Mouse (Mus musculus) fibroblast of lung, adult 2 months (primary cell): Measurements from ENCODE around the gene Dock6.
"Not testable (repeated sequence)": the region's sequence is repeated elsewhere in the genome, so short reads cannot be mapped to it uniquely, and the experiment has no call there.

ENCODE experiments used
- DNase-seq: peaks from one replicate; pipeline ENCODE4 v3.0.0-alpha.2; 2011; ENCODE audit warnings: low read depth

Gene Dock6

DNA sequence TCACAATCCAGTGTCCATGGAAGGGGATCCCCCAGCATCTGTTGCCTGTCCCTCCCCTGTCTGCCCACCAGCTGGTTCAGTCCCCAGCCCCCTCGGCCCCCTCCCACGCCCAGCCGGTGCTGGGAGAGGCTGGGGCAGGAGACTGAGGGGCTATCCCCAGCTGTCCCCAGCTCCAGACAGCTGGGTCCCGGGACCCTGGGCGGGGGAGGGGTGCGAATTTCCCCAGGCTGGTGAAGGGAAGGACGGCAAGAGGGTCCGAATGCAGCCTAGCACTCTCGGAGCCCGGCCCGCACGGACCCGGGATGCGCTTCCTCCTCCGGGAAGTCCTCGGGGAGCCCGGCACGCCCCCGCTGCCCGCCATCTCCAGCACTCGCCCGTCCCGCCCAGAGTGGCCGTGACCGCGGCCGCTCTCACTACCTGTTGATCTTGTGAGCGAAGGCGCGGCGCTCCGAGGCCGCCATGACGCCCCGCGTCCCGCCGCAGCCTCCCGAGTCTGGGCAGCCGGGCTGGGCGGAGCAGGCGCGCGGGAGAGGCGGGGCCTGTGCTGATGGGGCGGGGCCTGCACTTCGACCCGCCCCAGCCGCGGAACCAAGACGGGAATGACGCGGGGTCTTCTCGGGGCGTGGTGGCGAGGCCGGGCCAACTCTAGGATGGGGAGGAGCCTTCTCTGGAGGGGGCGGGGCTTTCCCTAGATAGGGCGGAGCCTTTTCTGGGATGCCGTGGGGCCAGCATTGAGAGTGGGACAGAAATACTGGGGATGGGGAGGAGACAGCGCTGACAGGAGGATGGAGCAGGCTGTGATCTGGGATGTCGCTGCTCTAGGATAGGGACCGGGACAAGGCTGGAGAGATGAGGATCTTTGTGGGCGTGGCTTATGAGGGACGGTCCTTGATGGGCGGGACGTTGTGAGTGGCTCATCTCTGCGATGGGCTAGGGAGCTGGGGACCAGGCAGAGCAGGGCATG lies at the start of gene Dock6:
Gene Dock6 (minus strand): TSS at position 508 of the 964 bp plus-strand sequence.
- DNase-seq = no peak

DNA sequence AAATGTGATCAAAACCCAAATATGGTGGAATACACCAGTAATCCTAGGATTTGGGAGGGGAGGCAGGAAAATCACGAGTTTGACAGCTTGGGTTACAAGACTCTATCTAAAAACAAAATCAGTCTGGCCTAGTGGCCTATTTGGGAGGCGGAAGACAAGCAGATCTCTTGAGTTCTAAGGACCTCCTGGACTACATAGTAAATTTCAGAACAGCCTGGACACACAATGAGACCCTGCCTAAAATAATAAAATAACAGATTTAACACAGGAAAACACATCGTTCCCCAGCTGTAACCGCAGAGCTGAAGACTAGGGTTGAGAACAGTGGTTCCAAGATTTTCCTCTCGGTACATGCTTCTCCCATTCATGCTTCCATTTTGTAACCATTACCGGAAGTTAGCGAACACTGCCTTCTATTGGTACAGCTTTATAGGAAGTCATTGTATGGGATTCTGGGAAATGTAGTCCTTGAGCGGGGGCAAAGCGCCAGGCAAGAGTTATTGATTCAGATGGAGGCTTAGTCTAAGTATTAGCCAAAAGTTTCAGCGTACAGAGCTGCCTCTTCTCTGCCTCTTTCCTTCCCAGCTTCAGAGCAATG lies 48.9 kb upstream of the Dock6 start:
- DNase-seq = peak; percentile 57

DNA sequence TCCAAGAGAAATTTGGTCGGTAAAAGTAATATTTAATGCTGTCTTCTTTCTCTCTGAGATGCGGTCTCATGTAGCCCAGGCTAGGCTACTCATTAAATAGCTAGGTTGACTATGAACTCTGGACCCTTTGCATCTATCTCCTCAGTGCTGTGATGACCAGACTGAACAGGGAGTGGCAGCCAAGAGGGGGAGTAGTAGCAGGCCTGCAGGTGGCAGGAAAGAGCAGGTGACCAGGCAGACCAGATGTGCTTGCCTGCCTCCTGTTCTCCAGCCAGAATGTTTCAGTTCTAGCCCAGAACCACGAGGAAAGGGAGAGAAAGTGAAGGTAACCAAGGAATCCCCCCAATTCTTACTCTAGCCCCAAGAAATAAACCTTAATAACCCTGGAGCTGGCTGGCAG lies 36.8 kb upstream of the Dock6 start:
- no peak for DNase-seq

DNA sequence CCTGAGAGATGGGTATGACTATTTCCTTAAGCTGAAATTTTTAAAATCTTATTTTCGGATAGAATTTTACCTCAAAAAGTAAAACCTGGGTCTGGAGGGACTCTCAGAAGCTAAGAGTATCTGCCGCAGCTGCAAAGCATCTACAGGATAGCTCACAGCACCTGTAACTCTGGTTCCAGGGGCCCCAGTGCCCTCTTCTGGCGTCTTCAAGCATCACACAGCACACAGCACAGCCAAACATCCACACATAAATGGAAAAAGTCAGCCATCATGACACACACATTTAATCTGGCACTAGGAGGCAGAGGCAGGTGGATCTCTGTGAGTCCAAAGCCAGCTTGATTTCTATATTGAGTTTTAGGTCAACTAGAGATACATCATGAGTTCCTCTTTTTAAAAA lies 24.2 kb upstream of the Dock6 start:
- no peak for DNase-seq

DNA sequence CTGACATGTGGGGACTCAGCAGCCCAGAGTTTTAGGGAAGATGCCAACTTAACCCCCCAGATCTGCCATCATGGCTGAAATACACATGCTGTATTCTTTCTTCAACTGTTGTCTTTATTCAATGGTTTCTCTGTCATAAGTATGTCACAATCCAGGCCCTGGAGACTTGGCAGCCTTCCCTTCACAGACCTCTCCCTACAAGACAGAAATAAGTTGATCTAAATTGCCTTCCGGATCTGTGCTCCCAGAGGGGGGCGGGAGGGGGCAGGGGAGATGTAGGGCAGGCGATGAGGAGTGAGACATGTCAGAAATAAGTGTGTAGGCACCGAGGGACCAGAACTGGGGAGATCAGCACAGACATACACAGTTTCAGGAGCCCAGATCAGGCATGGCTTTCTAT lies 19.8 kb upstream of the Dock6 start:
- no peak for DNase-seq

DNA sequence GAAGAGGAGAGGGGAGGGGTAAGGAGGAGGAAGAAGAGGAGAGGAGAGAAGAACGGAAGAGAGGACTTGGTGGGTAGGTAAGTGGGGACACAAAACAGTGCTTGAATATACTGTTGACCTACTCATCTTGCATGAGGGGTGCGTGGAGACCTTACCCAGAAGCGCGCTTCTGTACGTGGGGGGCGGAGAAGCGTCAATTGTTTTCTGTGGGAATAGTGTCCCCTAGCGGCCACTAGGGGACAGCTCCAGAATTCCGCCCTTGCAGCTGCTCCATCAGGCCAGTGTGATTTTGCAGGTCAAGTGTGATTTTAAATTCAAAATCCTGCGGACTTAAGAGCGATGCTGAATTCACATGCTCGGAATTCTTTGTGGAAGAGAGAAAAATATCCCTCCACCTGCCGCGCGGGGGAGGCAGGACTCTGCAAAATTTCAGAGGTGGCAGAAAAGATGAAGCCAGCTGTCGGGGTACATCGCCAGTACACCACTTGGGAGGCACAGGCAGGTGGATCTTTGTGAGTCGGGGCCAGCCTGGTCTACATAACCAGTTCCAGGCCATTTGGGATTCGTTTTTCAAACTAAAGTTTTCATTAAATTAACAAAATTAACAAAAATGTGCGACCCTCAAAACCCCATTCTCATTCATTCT lies 18.6 kb upstream of the Dock6 start:
- DNase-seq = no peak

DNA sequence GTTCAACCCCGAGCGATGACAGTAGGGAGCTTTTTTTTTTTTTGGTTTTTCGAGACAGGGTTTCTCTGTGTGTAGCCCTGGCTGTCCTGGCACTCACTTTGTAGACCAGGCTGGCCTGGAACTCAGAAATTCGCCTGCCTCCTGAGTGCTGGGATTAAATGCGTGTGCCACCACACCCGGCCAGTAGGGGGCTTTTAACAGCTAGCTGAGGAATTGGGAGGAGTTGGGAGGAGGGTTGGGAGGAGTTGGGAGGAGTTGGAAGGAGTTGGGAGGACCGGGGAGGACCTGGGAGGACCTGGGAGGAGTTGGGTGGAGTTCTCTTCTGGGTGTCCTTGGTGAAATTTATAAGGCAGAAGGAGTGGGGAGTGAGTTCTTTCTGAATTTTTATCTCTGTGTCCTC lies 16.9 kb upstream of the Dock6 start:
- DNase-seq = not testable (repeated sequence)

DNA sequence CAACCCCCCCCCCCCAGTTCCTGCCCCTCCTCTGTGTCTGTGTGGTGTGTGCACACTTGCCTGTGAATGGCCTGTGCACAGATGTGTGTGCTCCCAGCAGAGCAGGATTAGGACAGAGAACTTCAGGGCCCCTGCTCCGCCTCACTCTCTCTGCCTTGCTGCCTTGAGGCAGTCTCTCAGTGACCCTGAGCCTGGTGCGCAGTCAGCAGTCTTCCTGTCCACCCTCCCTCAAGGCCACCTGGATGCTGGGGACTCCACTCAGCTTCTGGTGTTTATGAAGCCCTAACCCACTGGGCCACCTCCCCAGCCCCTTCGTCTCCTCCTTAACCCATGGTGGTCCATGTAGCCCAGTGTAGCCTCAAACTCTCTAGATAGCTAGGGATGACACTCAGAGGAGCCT lies 15.3 kb upstream of the Dock6 start:
- DNase-seq = no peak

DNA sequence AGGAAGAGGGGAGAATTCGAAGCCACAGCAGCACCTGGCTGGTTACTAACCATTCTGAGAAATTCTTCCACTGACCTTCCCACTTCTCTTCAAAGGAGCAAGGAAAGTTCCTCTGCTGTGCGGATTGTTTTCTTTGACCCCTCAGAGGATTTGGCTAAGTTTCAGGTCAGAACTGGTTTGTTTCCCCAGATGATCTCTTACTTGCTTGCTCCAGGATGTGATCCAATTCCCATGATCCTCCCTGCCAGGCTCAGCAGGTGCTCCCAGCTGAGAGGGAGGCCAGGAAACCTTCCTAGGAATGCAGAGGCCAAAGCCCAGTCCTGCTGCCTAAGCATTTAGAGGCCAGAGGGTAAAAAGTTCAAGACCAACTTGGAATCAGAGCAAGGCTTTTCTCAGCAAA lies 14.2 kb upstream of the Dock6 start:
- peak; percentile 56 for DNase-seq

DNA sequence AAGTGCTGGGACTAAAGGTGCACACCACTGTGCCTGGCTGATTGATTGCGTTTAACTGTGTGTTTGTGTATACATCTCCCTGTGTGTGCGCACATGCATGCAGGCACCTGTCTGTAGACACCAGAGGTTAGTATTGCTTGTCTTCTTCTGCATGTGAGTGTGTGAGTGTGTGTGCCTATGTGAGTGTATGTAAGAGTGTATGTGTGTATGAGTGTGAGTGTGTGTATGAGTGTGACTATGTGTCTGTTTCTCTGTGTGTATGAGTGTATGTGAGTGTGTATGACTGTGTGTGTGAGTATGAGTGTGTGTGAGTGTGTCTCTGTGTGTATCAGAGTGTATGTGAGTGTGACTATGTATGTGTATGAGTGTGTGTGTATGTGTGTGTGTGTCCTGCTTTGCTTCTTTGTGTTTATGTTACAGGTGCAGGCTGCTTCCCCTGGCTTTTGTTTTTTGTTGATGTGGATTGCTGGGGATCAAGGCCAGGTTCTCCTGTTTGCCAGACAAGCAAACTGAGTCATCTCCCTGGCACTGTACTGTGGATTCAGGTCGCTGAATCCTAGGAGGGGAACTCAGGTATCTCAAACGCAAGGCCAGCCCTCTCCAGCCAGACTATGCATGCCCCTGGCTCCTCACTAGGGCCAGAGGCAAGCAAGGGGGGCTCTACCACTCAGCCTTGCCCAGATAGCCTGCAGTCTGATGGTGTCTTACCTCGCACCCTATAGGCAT lies 13.4 kb upstream of the Dock6 start:
- DNase-seq = no peak

DNA sequence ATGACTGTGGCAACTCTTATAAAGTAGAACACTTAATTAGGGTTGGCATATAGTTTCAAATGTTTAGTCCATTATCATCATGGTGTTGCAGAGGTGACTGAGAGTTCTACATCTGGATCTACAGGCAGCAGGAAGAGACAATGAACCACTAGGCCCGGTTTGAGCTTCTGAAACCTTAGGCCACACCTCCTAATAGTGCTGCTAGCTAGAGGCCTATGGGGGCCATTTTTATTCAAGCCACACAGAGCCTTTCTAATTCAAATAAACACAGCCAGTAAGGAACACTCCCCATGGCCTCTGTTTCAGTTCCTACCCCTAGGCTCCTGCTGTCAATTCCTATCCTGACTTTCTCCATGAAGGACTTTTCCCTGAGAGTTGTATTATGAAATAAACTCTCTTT lies 9.7 kb upstream of the Dock6 start:
- DNase-seq = no peak

DNA sequence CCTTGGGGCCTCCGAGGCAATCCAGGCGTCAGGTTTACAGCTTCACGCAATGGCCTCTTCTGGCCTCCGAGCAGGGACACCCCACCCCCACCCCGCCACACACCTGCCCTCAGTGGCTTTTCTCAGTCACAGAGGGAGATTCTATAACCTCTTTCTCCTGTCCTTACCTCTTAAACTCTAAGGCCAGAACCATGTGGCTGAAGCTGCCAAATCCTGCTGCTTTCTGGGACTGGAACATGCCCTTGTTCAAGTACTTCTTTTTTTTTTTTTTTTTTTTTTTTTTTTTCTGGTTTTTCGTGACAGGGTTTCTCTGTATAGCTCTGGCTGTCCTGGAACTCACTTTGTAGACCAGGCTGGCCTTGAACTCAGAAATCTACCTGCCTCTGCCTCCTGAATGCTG lies 7.9 kb upstream of the Dock6 start:
- DNase-seq = not testable (repeated sequence)

DNA sequence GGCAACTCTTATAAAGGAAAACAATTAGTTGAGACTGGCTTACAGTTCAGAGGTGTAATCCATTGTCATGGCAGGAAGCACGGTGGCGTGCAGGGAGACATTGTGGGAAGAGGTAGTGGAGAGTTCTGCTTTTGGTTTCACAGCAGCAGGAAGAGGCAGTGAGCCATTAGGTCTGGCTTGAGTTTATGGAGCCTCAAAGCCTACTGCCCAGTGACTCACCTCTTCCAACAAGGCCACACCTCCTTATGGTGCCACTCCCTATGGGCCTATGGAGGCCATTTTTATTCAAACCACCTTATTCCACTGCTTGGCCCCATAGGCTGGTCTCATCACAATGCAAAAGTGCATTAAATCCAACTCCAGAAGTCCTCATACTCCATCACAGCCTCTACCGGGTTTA lies 7.2 kb upstream of the Dock6 start:
- DNase-seq = no peak

DNA sequence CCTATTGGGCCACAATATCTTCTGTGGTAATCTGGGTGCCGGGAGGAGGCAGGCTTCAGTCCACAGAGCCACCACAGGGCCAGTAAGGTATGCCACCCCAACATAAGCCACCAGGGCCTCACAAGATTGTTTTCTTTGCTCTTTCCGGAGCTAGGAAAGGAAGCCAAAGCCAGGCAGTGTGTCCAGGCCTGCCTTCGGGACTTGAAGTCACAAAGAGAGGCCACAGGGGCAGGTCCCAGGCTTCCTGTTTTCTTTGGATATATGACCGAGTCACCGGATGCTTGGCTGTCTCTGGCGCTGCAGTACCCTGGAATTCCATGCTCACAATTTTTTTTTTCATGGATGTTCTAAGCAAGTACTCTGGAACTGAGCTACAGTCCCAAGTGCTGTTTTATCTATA lies 5.6 kb upstream of the Dock6 start:
- no peak for DNase-seq

DNA sequence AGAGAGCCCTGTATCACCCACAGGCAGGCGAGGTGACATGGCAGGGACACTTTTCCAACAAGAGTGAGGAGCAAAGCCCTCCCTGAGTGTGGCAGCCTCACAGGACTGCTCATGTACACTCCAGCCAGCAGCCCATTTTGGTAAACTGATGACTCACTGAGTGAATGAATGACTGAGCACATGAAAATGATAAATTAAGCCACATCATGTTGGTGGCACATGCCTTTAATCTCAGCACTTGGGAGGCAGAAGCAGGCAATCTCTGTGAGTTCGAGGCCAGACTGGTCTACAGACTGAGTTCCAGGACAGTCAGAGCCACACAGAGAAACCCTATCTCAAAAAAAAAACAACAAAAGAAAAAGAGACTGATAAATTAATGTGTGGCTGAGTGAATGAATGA lies 5.1 kb upstream of the Dock6 start:
- DNase-seq = no peak

DNA sequence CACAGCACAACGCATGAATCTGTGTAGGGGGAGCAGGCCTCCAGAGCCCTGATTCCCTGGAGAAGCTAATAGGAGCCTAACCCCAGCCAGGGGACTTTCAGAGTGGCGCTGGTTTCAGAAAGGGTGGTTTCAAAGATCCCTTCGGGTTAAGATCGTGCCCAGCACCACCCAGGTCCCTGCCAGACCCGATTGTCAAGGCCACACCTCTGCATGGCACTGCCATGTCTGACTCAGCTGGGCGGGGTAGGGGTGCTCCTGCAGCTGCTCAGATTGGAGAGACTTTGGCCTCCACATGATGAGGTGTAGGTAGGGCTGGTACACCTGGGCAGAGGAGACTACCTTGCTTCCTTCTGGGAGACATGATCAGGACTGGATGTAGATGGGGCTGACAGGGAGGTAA lies 2.5 kb upstream of the Dock6 start:
- DNase-seq = no peak

DNA sequence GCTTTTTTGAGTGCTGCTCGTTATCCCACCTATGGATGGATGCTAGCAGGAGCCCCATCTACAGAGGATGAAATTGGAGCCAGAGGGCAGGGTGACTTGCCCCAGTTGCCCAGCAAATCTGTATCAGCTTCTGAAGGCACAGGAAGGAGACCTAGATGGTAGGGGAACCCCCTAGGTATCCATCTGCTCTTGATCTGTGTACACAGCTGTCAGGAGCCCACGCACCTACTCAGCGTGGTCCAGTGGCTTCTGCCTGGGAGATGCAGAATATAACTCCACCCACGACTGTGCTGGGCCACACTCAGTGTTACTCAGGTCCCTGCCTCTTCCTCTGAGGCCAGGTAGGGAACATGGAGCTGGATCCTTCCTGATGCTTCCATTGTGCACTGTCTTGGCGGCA lies 1.5 kb upstream of the Dock6 start:
- DNase-seq = no peak

DNA sequence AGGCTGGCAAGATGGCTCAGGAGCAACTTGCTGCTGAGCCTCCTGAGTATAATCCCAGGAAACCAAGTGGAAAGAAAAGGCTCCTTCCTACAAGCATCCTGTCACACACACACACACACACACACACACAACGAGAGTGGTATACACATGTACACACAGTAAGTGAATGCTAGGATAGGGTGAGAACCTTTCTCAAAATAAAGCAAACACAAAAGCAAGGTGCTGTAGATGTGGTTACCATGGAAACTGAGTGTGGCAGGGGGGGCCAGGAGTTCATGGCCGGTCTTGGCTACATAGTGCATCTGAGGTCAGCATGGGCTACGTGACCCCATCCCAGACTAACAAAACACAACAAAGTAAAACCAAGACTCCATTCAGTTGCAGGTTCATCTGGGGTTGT lies 1.4 kb downstream of the Dock6 start:
- no peak for DNase-seq

DNA sequence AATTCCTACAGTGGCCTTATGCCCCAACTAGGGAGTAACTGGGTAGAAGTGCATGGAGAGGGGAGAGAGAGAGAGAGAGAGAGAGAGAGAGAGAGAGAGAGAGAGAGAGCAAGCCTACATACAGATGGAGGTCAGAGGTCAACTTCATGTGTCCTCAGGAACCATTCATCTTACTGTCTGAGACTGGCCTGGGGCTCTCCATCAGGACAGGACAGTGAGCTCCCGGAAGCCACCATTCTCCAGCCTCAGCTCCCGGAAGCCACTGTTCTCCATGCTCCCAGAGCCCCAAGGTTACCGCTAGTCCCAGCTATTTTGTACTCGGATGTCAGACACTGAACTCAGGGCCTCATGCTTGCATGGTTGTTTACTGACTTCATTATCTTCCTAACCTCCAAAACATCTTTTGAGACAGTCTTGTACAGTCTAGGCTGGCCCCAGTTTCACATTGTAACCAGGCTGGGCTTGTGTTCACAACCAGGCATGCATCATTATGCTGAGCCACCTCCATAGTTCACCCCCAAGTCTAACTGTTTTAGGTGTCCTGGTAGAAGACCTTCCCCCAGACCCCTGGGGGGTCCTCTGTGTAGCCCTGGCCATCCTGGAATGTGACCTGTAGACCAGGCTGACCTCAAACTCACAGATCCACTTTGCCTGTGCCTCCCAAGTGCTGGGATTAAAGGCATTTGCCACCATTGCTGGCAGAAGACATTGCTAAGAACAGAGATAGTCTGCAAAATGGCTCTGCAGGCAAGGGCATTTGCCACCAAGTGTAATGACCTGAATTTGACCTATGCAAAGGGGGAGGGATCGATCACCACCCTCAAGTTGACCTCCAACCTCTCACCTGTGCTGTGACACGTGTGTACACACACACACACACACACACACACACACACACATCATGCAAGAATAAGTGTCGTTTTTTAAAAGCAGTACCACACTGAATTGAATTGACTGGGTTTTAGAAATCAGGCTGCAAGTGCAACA lies 2.5 kb downstream of the Dock6 start:
- DNase-seq = no peak

DNA sequence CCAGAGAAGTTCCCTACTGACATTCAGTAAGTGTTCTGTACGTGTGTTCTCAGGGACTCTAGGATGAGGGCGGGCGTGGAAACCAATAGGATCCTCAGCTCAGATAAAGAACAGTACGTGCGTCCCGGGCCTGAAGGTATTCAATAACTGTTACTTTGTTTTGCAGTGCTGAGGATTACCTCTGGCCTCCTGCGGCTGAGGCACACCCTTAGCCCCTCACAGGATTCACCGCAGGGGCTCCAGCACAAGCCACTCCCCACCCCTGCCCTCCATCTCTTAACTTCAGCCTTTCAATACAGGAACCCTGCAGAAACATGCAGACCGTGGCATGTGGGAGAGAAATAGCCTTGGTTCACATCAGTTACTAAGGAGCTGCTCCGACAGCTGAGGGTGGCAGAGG lies 4.5 kb downstream of the Dock6 start:
- no peak for DNase-seq

DNA sequence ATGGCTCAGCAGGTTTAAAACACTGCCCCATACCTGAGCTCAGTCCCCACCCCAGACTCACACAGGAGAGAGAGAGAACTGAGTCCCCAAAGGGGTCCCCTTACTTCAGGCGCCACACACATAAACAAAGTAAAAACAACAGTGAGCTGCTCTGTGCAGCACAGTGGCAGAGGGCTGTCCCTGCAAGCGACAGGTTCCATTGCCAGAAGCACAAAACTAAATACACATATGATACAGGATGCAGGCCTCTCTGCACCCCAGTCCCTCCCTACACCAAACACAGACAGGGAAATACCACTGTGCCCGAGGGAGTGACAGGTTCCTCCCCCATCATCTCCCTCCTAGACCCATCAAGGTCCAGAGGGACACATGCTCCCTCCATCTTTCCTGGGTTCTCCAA lies 5.0 kb downstream of the Dock6 start:
- DNase-seq = no peak
